Mouse (Mus musculus) adrenal gland, postnatal 36 days (tissue): ENCODE measurements at regions not wholly inside any gene's neighbourhood (a gene's known extent, or its start where the extent isn't known, plus 50 kb on each side); places are given as distances from the start of the nearest gene placed in this dataset.

Source experiments
- DNase-seq, 2 experiments: peaks; one replicate each; pipeline ENCODE4 v3.0.0; 2021; ENCODE audit warnings: mixed read lengths in 1 of 2

- DNase-seq: no peak
Measured at GRCm38 (mm10) chr11:31531416-31531815, 140.3 kb downstream of the Bod1 start.

GRCm38 (mm10) chr11:31530851-31531250 lies 140.8 kb downstream of the Bod1 start:
- no peak for DNase-seq

GRCm38 (mm10) chr11:31529686-31530085 lies 142.0 kb downstream of the Bod1 start:
- no peak for DNase-seq

GRCm38 (mm10) chr11:31524708-31525107 lies 147.0 kb downstream of the Bod1 start:
- DNase-seq: no peak

GRCm38 (mm10) chr11:31524065-31524618 lies 147.5 kb downstream of the Bod1 start:
- no peak for DNase-seq

GRCm38 (mm10) chr11:31522127-31522526 lies 149.6 kb downstream of the Bod1 start:
- DNase-seq: no peak

- DNase-seq: no peak
Measured at GRCm38 (mm10) chr11:31520909-31521308, 150.8 kb downstream of the Bod1 start.

- DNase-seq: no peak
Measured at GRCm38 (mm10) chr11:31503239-31503916, 133.5 kb upstream of the Stc2 start.

- no peak for DNase-seq
Measured at GRCm38 (mm10) chr11:31485429-31485828, 115.6 kb upstream of the Stc2 start.

- no peak for DNase-seq
Measured at GRCm38 (mm10) chr11:31481057-31481340, 111.1 kb upstream of the Stc2 start.

GRCm38 (mm10) chr11:31480225-31481056 lies 110.6 kb upstream of the Stc2 start:
- DNase-seq: no peak

- no peak for DNase-seq
Measured at GRCm38 (mm10) chr11:31477763-31478162, 107.9 kb upstream of the Stc2 start.

- DNase-seq: no peak
Measured at GRCm38 (mm10) chr11:31477104-31477503, 107.2 kb upstream of the Stc2 start.

GRCm38 (mm10) chr11:31473017-31473416 lies 103.1 kb upstream of the Stc2 start:
- DNase-seq: no peak

GRCm38 (mm10) chr11:31470681-31471414 lies 101.0 kb upstream of the Stc2 start:
- no peak for DNase-seq

GRCm38 (mm10) chr11:31464844-31465243 lies 95.0 kb upstream of the Stc2 start:
- no peak for DNase-seq

GRCm38 (mm10) chr11:31462440-31462839 lies 92.6 kb upstream of the Stc2 start:
- no peak for DNase-seq

- DNase-seq: peak in 1 of 2 experiments; percentile 2
Measured at GRCm38 (mm10) chr11:31461824-31462223, 92.0 kb upstream of the Stc2 start.

GRCm38 (mm10) chr11:31461348-31461747 lies 91.5 kb upstream of the Stc2 start:
- no peak for DNase-seq

- DNase-seq: no peak
Measured at GRCm38 (mm10) chr11:31427374-31427773, 57.5 kb upstream of the Stc2 start.
